Mouse (Mus musculus): ENCODE data around the gene Rerg.

DNA sequence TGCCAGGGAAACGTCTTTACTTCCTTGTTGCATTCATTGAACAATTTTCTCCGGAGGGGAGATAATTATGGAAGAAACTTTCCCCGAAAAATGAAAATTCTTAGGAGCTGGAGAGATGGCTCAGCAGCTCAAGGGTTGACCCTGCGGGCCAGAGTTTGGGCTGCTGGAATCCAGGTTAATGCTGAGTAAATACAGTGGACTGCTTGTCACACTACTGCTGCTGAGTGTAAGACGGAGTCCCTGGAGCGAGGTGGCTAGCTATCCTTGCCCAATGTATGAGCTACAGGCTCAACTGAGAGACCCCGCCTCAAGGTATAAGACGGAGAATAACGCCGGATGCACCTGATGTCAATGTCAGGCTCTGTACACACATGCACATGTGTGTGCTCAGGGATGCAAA lies 40.7 kb upstream of the Rerg start:
- TF ChIP-seq CTCF (IDR thresholded peaks at IDR 0.05; ENCODE audit: low read depth, low read length) (no peak), GATA1 (IDR thresholded peaks at IDR 0.05; ENCODE audit: borderline replicate concordance, low read length) (no peak), GATA2 (IDR thresholded peaks at IDR 0.05; ENCODE audit: borderline replicate concordance, low read depth, low read length) (no peak), POLR2AphosphoS5 (IDR thresholded peaks at IDR 0.05; ENCODE audit: insufficient replicate concordance, low read depth, low read length) (no peak)

All from G1E (cell line).